Mouse (Mus musculus): ENCODE measurements around the gene Ccdc69.

The Ccdc69 gene

DNA sequence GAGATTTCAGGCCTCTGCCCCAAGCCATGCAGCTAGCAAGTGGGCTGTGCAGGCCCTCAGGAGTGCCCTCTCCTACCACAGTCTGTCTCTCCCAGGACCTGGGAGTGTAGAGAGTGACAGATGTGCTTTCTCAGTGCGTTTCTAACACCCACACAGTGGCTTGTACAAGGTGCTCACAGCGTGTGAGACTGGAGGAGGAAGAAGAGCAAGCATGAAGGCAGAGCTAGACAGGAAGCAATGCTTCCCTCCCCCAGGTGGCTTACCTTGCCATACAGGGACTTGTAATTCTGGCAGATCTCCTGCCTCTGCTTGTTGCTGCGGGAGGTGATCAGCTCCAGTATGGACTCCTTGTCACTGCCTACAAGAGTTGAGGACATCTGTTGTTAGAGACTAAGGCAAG, 66.5 kb downstream of the Ccdc69 start:
- no peak for DNase-seq (ENCODE audit: inconsistent ontology term)

DNA sequence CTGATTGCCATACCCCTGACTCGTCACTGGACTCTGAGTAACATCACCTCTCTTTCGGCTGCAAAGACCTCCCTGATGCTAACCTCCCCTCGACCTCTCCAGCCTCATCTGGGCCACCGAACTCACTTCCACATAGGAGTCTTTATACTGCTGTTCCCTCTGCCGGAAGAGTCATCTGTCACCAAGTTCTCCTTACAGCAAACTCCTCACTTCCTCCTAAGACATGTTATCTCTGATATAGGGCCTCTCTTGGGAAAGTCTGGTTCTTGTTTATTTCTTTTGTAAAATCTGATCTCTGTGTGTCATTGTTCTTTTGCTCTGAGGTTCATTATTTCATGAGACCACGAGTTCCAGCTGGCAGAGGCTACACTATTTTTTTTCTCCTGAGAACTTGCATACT, 69.7 kb downstream of the Ccdc69 start:
- no peak for DNase-seq (ENCODE audit: inconsistent ontology term)

DNA sequence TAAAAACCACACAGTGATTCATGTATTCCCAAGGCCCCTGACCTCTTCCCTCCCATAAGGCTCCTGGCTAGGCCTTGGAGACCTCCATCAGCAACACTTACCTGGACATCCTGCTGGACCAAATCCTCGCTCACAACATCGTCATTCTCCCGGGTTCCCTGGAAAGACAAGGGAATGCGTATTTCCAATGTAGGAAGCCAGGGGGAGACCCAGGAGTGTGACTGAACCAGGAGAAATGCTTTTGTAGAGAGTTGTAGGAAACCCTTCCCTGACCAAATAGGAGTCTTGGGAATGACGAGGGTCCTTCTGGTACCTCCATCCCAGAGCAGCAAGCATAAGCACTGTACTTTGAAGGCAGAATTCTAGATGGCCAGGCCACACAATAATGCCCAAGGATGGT, 72.2 kb downstream of the Ccdc69 start:
- DNase-seq (ENCODE audit: inconsistent ontology term) = no peak

DNA sequence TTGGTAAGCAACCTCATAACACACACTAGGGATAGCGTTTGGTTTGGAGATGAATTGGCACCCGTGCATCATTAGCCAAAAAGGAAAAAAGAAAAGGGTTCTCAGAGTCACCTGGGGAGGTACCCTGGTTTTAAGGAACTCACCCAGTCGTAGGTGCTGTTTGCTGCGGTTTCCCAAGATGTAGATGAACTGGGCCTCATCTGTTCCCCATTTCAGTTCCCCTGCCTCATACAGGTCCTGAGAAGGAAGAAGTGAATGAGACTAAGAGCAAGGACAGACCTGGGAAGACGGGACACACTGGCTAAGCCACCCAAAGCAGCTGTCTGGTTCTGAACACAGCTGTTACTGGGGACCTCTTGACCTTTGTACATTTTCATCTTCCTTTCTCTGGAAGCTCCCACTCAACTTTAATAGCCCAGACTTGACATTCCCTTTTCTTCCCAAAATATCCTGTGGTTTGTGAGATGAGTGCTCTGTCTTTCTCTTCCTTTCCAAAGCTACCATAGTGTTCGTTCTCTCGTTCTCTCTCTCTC, 72.9 kb downstream of the Ccdc69 start:
- no peak for DNase-seq (ENCODE audit: inconsistent ontology term)

Measured in Muller cell, postnatal 12 days (primary cell).